Mouse (Mus musculus) frontal cortex, postnatal 25 days (tissue): Measurements from ENCODE around the gene Naa38.

ENCODE experiments used
- DNase-seq, 2 experiments: peaks; one replicate each; pipeline ENCODE4 v3.0.0; 2022; ENCODE audit warnings: low spot score in 2 of 2

The Naa38 gene

GRCm38 (mm10) chr11:69431829-69432639 lies 36.7 kb downstream of the Naa38 start:
- DNase-seq, result peak in 1 of 2 experiments; percentile 62

GRCm38 (mm10) chr11:69432640-69432982 lies 37.3 kb downstream of the Naa38 start:
- no peak for DNase-seq

GRCm38 (mm10) chr11:69433189-69433588 lies 37.9 kb downstream of the Naa38 start:
- no peak for DNase-seq

GRCm38 (mm10) chr11:69437291-69437690 lies 42.0 kb downstream of the Naa38 start:
- DNase-seq, result no peak

- no peak for DNase-seq
These were observed 48.0 kb downstream of the Naa38 start for GRCm38 (mm10) chr11:69443328-69443727.
